Mouse (Mus musculus): Measurements from ENCODE around the gene Gm17018.

GRCm38 (mm10) chr19:45516264-45516663 lies 44.2 kb upstream of the Gm17018 start:
- TF ChIP-seq POLR2A (IDR thresholded peaks at IDR 0.05; ENCODE audit: borderline replicate concordance, control insufficient read depth, low read depth, low read length) (no peak), CTCF (IDR thresholded peaks at IDR 0.05; ENCODE audit: control insufficient read depth, insufficient read depth, low read length) (no peak)

Data from bone marrow, adult 2 months (tissue).